Mouse (Mus musculus) cerebellum, adult 2 months (tissue): ENCODE measurements around the gene Ctnna2. TPM values are rescaled to one million over a fixed set of nuclear protein-coding genes. Genes with fewer than 3 reads are reported as not detected.
A peak's percentile ranks its signal among the peaks of the same experiment; 100 is the strongest.

ENCODE experiments used
- DNase-seq, 2 experiments: peaks; one replicate each; pipeline ENCODE4 v3.0.0; 2021
- H3K27ac ChIP-seq: fragments of 200-500 bp; 2 replicates; pipeline ENCODE4 v1.5.1; 2012; ENCODE audit warnings: low read length, control low read depth, inconsistent platforms; ENCODE audit not compliant: insufficient read depth
- H3K27me3 ChIP-seq: fragments of 200-500 bp; 2 replicates; pipeline ENCODE4 v1.6.1; 2012; ENCODE audit warnings: inconsistent platforms, mild to moderate bottlenecking, low read length, moderate library complexity; ENCODE audit not compliant: control insufficient read depth, insufficient read depth
- H3K4me1 ChIP-seq: fragments of 200-500 bp; 2 replicates; pipeline ENCODE4 v1.6.1; 2011; ENCODE audit warnings: low read length; ENCODE audit not compliant: control insufficient read depth, insufficient read depth
- H3K4me3 ChIP-seq: fragments of 200-500 bp; replicated peaks from 2 replicates; pipeline ENCODE3; 2011; ENCODE audit warnings: mild to moderate bottlenecking, low read depth, low read length, control low read depth; ENCODE audit not compliant: insufficient read depth
- CTCF ChIP-seq: fragments of 200-500 bp; IDR thresholded peaks from 2 replicates; pipeline ENCODE4 v1.5.1; 2011; ENCODE audit warnings: low read depth, mild to moderate bottlenecking, control low read depth, low read length, moderate library complexity, borderline replicate concordance; ENCODE audit not compliant: insufficient read depth
- POLR2A ChIP-seq: fragments of 200-500 bp; IDR thresholded peaks from 2 replicates; pipeline ENCODE4 v1.6.1; 2011; ENCODE audit warnings: low read length, control low read depth, borderline replicate concordance; ENCODE audit not compliant: insufficient read depth
- WGBS: fragments of 180-500 bp; shearing (Covaris S2); methylation state at CpG from one replicate; pipeline ENCODE4 v1.1.7; 2018; 5-methylcytosine and 5-hydroxymethylcytosine counted together
- polyA plus RNA-seq: library from polyadenylated mRNA; depleted of rRNA; stranded (reverse); fragments of >200 nt; gene quantifications from 2 replicates; pipeline ENCODE4 v1.2.3, GENCODE M21; 2012

Gene Ctnna2
- polyA plus RNA-seq, 1 experiment, result 49.2 TPM

GRCm38 (mm10) chr6:77950690-77951089 lies 28.8 kb downstream of the Ctnna2 start:
- Histone ChIP-seq H3K27ac (peak overlapping the region; percentile 24), H3K4me3 (no peak overlapping the region), H3K27me3 (no peaks in the 10 kb centered on the region), H3K4me1 (peaks cover 9% of the 10 kb centered on the region)
- 31% methylated on average over 2 of the region's 2 CpGs for WGBS
- DNase-seq, result peak; percentile 28 to 34
- TF ChIP-seq POLR2A (no peak), CTCF (no peak)

GRCm38 (mm10) chr6:77929375-77929774 lies 50.1 kb downstream of the Ctnna2 start:
- no peak for TF ChIP-seq POLR2A
- no peak for DNase-seq
- 78% methylated on average over 3 of the region's 3 CpGs for WGBS

GRCm38 (mm10) chr6:77873150-77873549 lies 106.3 kb downstream of the Ctnna2 start:
- WGBS, result 97% methylated on average over 2 of the region's 2 CpGs
- Histone ChIP-seq H3K4me3 (no peak overlapping the region), H3K27ac (no peak overlapping the region), H3K4me1 (no peaks in the 10 kb centered on the region), H3K27me3 (no peaks in the 10 kb centered on the region)
- no peak for DNase-seq
- TF ChIP-seq CTCF, result no peak
- TF ChIP-seq POLR2A, result no peak

More at GRCm38 (mm10) chr6:77929375-77929774, 50.1 kb downstream of the Ctnna2 start:
- Histone ChIP-seq H3K27me3 (no peaks in the 10 kb centered on the region), H3K4me1 (no peaks in the 10 kb centered on the region), H3K4me3 (no peak overlapping the region), H3K27ac (no peak overlapping the region)

GRCm38 (mm10) chr6:77869313-77869712 lies 110.2 kb downstream of the Ctnna2 start:
- WGBS, result 31% methylated on average over 2 of the region's 2 CpGs
- no peak for DNase-seq
- H3K4me1 ChIP-seq, result no peaks in the 10 kb centered on the region
- TF ChIP-seq POLR2A (no peak), CTCF (no peak)
- no peak overlapping the region for H3K27ac ChIP-seq
- H3K27me3 ChIP-seq, result no peaks in the 10 kb centered on the region
- no peak overlapping the region for H3K4me3 ChIP-seq

GRCm38 (mm10) chr6:77868119-77868518 lies 111.4 kb downstream of the Ctnna2 start:
- no peaks in the 10 kb centered on the region for H3K27me3 ChIP-seq
- H3K4me1 ChIP-seq, result no peaks in the 10 kb centered on the region
- DNase-seq, result no peak
- WGBS, result 62% methylated on average over 3 of the region's 3 CpGs
- no peak overlapping the region for H3K27ac ChIP-seq
- TF ChIP-seq POLR2A, result no peak
- TF ChIP-seq CTCF, result no peak
- H3K4me3 ChIP-seq, result no peak overlapping the region

GRCm38 (mm10) chr6:77863379-77863778 lies 116.1 kb downstream of the Ctnna2 start:
- Histone ChIP-seq H3K27ac (no peak overlapping the region), H3K4me1 (no peaks in the 10 kb centered on the region), H3K4me3 (no peak overlapping the region), H3K27me3 (no peaks in the 10 kb centered on the region)
- WGBS, result 98% methylated on average over 2 of the region's 2 CpGs
- DNase-seq, result no peak
- TF ChIP-seq CTCF, result no peak
- no peak for TF ChIP-seq POLR2A

GRCm38 (mm10) chr6:77862781-77863180 lies 116.7 kb downstream of the Ctnna2 start:
- Histone ChIP-seq H3K27me3 (no peaks in the 10 kb centered on the region), H3K27ac (no peak overlapping the region), H3K4me3 (no peak overlapping the region), H3K4me1 (no peaks in the 10 kb centered on the region)
- WGBS, result 79% methylated on average over 6 of the region's 6 CpGs
- no peak for DNase-seq
- TF ChIP-seq POLR2A (no peak), CTCF (no peak)

GRCm38 (mm10) chr6:77849438-77849837 lies 130.1 kb downstream of the Ctnna2 start:
- 43% methylated on average over 1 of the region's 1 CpGs for WGBS
- H3K27ac ChIP-seq, result no peak overlapping the region
- no peak overlapping the region for H3K4me3 ChIP-seq
- H3K27me3 ChIP-seq, result no peaks in the 10 kb centered on the region
- DNase-seq, result peak in 1 of 2 experiments; percentile 37
- H3K4me1 ChIP-seq, result peaks cover 6% of the 10 kb centered on the region; the same call in 1 of the 2 replicates
- TF ChIP-seq CTCF (no peak), POLR2A (no peak)
